Mouse (Mus musculus) brown adipose tissue, adult 24 weeks (tissue): ENCODE measurements around the gene Prkcg. TPM values are rescaled to one million over a fixed set of nuclear protein-coding genes. Genes with fewer than 3 reads are reported as not detected.

ENCODE experiments used
- H3K27ac ChIP-seq: fragments of 200-500 bp; replicated peaks from 2 replicates; pipeline ENCODE4 v1.5.1; 2012; ENCODE audit warnings: low read depth, mild to moderate bottlenecking, low read length
- H3K4me1 ChIP-seq: fragments of 200-500 bp; 2 replicates; pipeline ENCODE4 v1.6.1; 2012; ENCODE audit warnings: low read length, mixed read lengths; ENCODE audit not compliant: control insufficient read depth, insufficient read depth, insufficient read length
- H3K4me3 ChIP-seq: fragments of 200-500 bp; 2 replicates; pipeline ENCODE4 v1.5.1; 2012; ENCODE audit warnings: low read depth, mild to moderate bottlenecking, low read length, moderate library complexity; ENCODE audit not compliant: insufficient read depth
- polyA plus RNA-seq: library from polyadenylated mRNA; stranded (reverse); fragments of >200 nt; gene quantifications from 2 replicates; pipeline ENCODE4 v1.2.4, GENCODE M21; 2012; ENCODE audit not compliant: missing spikeins, insufficient read depth, insufficient read length

Gene Prkcg
- polyA plus RNA-seq, 1 experiment = 2.9 TPM

DNA sequence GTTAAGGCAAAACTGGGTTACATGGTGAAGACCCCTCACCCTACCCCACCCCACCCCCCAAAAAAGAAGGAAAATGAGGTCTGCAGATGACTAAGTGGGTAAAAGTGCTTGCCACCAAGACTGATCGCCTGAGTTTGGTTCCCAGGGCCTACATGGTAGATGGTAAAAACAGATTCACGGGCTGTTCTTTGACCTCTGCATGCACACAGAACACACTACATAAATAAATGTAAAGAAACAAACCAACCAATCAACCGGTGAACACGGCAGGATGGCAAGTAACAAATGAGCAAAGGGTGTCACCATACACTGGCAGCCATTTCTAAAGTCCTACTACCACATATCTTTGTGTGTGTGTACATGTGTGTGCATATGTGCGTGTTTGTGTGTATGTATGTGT is 59.3 kb downstream of the Prkcg start:
- no peaks in the 10 kb centered on the region for H3K4me1 ChIP-seq
- H3K4me3 ChIP-seq = no peak overlapping the region
- H3K27ac ChIP-seq = no peak overlapping the region

DNA sequence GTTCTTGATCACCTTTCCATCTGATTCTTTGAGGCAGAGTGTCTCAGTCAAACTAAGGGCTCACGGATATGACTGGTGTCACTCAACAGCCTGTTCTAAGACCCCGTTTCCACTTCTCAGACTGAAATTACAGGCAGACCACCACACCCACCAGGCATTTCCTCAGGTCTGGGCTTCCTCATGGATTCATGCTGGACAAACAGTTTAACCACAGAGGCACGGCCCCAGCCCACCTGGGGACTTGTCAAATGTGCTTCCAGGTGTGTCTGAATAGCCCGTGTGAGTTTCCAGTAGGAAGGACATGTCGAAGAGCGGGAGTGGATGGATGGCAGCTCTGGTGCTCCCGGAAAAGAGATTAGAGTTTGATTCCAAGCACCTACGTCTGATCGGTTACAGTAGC is 60.8 kb downstream of the Prkcg start:
- H3K4me3 ChIP-seq = no peak overlapping the region
- no peak overlapping the region for H3K27ac ChIP-seq
- no peaks in the 10 kb centered on the region for H3K4me1 ChIP-seq

DNA sequence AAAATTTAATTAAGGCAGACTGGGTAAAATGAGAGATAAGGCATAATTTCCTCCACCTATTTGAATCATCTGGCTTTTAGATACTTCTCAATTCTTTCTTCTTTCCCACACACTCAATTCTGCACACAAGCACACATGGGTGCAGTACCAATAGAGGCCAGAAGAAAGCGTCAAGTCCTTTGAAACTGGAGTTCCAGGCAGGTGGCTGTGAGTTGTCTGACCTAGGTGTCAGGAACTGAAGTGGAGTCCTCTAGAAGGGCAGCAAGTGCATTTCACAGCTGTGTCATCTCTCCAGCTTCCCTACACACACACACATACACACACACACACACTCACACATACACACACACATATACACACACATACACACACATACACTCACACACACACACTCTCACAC is 62.6 kb downstream of the Prkcg start:
- no peak overlapping the region for H3K4me3 ChIP-seq
- no peaks in the 10 kb centered on the region for H3K4me1 ChIP-seq
- no peak overlapping the region for H3K27ac ChIP-seq

DNA sequence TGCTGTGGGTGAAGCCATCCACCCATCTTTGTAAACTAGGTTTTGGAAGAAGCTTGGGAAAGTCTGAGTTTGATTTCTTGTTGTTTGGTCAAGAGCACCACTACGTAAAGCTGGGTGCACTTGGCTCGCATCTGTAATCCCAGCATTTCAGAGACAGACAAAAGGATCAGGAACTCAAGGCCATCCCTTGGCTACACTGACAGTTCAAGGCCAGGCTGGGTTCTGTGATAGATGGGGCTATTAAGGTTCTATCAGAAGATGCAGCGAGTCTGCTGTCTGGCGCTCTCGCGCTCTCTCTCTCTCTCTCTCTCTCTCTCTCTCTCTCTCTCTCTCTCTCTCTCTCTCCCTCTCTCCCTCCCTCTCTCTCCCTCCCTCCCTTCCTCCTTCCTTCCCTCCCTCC is 65.9 kb downstream of the Prkcg start:
- Histone ChIP-seq H3K4me1 (no peaks in the 10 kb centered on the region), H3K27ac (no peak overlapping the region), H3K4me3 (no peak overlapping the region)

DNA sequence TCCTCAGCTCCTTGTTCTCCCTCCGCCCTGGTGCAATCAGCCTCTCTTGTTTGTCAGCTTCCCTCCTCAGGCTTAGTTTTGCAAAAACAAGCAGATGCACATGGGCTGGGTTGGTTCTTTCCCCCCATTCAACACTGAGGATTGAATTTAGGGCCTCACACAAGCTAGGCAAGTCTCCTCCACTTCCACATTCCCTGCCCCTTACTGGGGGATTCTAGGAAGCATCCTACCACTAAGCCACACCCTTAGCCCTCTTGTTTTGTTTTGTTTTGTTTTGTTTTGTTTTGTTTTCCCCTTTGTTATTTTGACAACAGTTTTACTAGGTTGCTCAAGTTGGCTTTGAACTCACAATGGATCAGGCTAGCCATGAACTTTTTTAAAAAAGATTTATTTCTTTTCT is 71.7 kb downstream of the Prkcg start:
- Histone ChIP-seq H3K4me1 (no peaks in the 10 kb centered on the region), H3K27ac (no peak overlapping the region), H3K4me3 (no peak overlapping the region)

DNA sequence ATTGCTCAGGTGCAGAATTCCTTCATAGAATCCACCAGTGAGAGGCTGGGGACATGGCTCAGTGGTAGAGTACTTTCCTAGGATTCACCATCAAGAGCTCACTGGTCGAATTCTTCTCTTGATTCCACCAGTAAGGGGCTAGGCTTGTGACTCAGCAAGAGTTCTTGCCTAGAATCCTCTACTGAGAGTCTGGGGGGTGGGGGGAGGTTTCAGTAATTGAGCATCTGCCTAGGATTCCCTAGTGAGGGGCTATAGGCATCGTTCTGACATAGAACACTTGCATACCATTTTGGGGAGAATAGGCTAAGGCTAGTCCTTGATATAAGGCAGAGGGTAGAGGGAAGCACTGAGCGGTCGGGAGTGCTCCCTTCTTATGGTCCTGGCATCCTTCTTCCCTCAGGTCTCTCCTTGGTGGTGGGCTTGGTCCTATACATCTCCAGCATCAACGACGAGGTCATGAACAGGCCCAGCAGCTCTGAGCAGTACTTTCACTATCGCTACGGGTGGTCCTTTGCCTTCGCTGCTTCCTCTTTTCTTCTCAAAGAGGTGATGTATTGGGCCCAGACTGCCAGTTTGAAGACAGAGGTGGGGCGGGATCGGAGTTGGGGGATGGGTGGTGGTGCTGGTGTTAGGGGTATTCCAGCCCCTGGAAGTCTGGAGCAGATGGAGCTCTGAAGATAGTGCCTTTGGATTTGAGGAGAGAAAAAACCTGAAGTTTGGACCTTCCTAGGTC is 76.7 kb downstream of the Prkcg start:
- Histone ChIP-seq H3K27ac (no peak overlapping the region), H3K4me3 (no peak overlapping the region), H3K4me1 (no peaks in the 10 kb centered on the region)

DNA sequence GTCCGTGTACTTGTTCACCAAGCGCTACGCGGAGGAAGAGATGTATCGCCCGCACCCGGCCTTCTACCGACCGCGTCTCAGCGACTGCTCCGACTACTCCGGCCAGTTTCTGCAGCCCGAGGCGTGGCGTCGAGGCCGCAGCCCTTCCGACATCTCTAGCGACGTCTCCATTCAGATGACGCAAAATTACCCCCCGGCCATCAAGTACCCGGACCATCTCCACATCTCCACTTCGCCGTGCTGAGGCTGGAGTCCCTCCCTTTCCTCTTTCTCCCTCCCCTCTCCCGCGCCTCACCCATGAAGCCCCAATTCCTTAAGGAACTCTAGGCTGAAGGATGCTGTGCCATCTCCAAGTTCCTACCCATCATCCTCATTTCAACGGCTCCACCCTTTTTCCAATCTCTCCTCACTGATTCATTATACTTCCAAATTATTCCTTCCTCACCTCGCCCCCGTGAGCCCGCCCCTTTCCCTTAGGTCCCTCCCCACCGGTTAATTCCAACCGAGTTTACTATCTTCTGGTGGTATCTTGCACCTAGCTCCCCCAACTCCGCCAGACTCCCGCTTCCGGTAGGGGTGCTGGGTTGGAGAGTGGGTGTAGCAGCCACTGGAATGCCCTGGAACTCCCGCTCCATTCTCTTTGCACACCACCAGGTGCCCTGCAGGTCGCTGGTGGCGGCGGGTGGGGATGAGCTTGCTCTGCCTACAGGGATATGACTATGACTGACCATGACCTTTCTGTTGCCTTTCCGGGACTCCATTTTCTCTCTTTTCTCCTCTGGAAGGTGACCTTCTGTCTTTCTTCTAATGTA is 77.9 kb downstream of the Prkcg start:
- Histone ChIP-seq H3K4me1 (no peaks in the 10 kb centered on the region), H3K27ac (no peak overlapping the region), H3K4me3 (no peak overlapping the region)

DNA sequence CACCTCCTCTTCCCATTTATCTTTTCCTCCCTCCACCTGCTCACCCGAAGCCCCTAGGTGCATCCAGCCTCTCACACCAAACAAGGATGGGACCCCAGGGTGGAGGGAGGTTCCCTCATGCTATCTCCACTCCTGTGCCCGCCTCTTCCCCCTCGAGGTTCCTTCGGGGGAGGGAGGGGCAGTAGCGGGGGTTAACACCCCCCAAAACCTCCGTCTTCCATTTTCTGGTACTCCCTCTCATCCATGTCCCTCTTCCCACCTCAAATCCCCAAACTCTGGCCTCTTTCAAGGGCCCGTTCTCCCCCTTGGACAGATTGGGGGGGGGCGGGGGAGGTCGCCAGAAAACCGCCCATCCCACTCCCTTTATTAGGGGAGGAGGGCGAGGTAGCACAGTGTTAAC is 78.6 kb downstream of the Prkcg start:
- Histone ChIP-seq H3K4me3 (no peak overlapping the region), H3K27ac (no peak overlapping the region), H3K4me1 (no peaks in the 10 kb centered on the region)

DNA sequence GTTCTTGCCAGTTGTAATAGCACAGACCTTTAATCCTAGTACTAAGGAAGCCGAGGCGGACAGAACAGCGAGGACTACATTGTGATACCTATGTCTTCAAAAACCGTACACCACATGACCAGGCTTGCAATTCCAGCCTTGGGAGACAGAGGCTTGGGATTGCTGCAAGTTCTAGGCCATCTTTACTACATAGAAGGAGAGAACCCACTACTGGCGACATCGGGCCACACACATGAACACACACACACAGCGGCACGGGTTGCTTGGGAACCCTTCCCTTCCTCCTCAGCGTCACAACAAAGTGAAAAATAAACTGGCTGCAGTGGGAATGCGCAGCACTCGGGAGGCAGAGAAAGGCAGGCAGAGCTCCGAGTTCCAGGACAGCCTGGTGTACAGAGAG is 79.3 kb downstream of the Prkcg start:
- Histone ChIP-seq H3K27ac (no peak overlapping the region), H3K4me1 (no peaks in the 10 kb centered on the region), H3K4me3 (no peak overlapping the region)

DNA sequence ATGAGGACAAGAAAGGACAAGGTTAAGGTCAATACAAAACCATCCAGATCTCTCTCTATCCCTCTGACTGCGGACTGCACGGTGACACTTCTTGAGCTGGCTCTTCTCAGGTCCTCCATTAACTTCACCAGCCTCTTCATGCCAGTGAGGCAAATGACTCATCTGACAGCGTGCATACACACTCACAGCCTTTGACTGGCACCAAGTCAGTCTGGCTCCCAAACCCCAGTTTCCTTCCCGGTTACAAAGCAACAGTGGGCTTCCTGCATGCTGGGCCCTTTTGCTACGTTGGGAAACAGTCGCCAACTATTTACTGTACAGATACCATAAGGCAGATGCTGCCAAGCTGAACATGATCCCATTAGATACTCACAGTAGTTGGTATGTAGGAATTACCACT is 80.2 kb downstream of the Prkcg start:
- Histone ChIP-seq H3K27ac (no peak overlapping the region), H3K4me3 (no peak overlapping the region), H3K4me1 (no peaks in the 10 kb centered on the region)

DNA sequence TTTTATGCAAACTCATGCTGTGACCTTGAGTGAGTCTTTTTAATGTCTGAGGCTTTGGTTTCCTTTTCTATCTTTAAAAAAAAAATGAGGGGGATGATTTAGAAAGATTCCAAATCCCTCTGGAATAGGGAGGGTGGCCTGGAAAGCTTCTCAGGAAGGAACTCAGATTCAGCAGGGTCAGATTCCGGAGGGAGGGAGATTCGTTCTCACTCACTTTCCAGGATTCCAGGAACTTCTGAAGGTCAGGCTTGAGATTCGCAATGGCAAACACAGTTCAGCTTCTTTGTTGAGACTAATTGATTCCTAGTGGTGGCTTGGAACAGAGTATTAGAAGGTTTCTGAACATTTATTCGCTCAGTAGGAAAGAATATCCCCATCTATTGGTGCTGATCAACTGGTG is 81.4 kb downstream of the Prkcg start:
- Histone ChIP-seq H3K4me3 (no peak overlapping the region), H3K27ac (no peak overlapping the region), H3K4me1 (no peaks in the 10 kb centered on the region)

DNA sequence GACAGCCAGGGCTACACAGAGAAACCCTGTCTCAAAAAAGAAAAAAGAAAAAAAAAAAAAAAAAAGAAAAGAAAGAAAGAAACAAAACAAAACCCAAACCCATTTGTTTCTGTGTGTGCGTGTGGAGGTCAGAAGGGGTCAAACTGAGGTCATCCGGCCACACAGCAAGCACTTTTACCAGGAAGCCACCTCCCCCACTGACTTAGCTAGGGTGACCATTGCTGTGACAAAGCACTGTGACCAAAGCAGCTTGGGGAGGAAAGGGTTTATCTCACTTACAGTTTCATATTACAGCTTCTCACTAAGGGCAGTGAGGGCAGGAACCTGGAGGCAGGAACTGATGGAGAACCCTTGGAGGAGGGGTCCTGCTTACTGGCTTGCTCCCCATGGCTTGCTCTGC is 83.4 kb downstream of the Prkcg start:
- Histone ChIP-seq H3K27ac (no peak overlapping the region), H3K4me1 (no peaks in the 10 kb centered on the region), H3K4me3 (no peak overlapping the region)

DNA sequence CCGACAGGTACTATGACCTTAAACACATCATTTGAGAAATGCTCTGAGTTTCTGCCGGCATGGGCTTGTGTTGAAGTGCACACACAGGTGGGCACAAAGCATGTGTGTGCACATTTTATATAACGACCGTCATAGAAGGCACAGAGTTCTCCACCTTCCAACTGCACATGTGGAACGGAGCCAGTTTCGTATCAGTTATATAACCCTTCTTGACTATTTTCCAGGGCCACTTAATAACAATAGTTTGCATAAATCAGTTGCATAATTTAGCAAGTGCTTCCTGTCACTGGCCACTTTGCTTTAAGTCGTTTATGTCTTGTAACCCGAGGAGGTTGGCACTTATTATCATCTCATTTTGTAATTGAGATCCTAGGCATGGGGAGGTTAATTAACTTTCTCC is 84.8 kb downstream of the Prkcg start:
- Histone ChIP-seq H3K27ac (no peak overlapping the region), H3K4me3 (no peak overlapping the region), H3K4me1 (no peaks in the 10 kb centered on the region)

DNA sequence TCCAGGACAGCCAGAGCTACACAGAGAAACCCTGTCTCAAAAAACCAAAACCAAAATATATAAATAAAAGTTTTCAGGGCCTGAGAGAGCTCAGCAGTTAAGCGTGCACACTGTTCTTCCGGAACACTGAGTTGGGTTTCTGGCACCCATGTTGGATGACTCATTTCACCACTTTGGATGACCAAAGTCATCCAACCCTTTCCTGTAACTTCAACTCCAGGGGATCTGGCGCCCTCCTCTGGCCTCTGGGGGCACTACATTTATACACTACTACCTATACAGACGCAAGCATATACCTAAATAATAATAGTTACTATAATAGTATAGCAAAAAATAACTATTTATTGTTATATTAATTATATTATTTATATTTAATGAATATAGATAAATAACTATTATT is 87.9 kb downstream of the Prkcg start:
- H3K4me3 ChIP-seq = no peak overlapping the region
- no peaks in the 10 kb centered on the region for H3K4me1 ChIP-seq
- H3K27ac ChIP-seq = no peak overlapping the region
